Mouse (Mus musculus) left cerebral cortex, postnatal 36 days (tissue): ENCODE data around the gene Fntb. TPM values are rescaled to one million over a fixed set of nuclear protein-coding genes. Genes with fewer than 3 reads are reported as not detected.

Experiments used
- DNase-seq, 2 experiments: peaks; one replicate each; pipeline ENCODE4 v3.0.0; 2021 to 2022; ENCODE audit warnings: low spot score in 2 of 2, mixed read lengths in 1 of 2
- intact Hi-C: fragments of 180-260 bp; cut with DNase I; formaldehyde crosslinking; loops from one replicate; pipeline ENCODE4 v1.15.1; 2025
- total RNA-seq, 2 experiments: library from RNA; stranded (reverse); gene quantifications; 2 replicates each; pipeline ENCODE4 v1.2.3; 2021

Gene Fntb
- total RNA-seq, 2 experiments from 2014 or later: 25.8 to 27.5 TPM

GRCm38 (mm10) chr12:76901508-76902294 lies 136.3 kb downstream of the Fntb start:
- intact Hi-C loops: no loop called here
- no peak for DNase-seq

GRCm38 (mm10) chr12:76906278-76906677 lies 140.9 kb downstream of the Fntb start:
- DNase-seq: no peak
- intact Hi-C loops: no loop called here

- no peak for DNase-seq
- intact Hi-C loops: no loop called here
Measured at GRCm38 (mm10) chr12:76909218-76909617, 143.8 kb downstream of the Fntb start.

- intact Hi-C loops: no loop called here
- no peak for DNase-seq
Measured at GRCm38 (mm10) chr12:76910258-76910940, 145.0 kb downstream of the Fntb start.

- intact Hi-C loops: no loop called here
- DNase-seq: no peak
Measured at GRCm38 (mm10) chr12:76911171-76911726, 145.9 kb downstream of the Fntb start.

- no peak for DNase-seq
- intact Hi-C loops: no loop called here
Measured at GRCm38 (mm10) chr12:76912193-76912592, 146.8 kb downstream of the Fntb start.

GRCm38 (mm10) chr12:76916163-76916562 lies 150.8 kb downstream of the Fntb start:
- intact Hi-C loops: no loop called here
- DNase-seq: no peak

GRCm38 (mm10) chr12:76918113-76918512 lies 152.7 kb downstream of the Fntb start:
- no peak for DNase-seq
- intact Hi-C loops: no loop called here

- intact Hi-C loops: no loop called here
Measured at GRCm38 (mm10) chr12:76918855-76919254, 153.5 kb downstream of the Fntb start.

GRCm38 (mm10) chr12:76920398-76920797 lies 155.0 kb downstream of the Fntb start:
- no peak for DNase-seq
- intact Hi-C loops: no loop called here

More at GRCm38 (mm10) chr12:76918855-76919254, 153.5 kb downstream of the Fntb start:
- no peak for DNase-seq

GRCm38 (mm10) chr12:76920990-76921389 lies 155.6 kb downstream of the Fntb start:
- intact Hi-C loops: no loop called here
- DNase-seq: no peak

GRCm38 (mm10) chr12:76923118-76923517 lies 157.7 kb downstream of the Fntb start:
- DNase-seq: no peak
- intact Hi-C loops: no loop called here

- intact Hi-C loops: no loop called here
- no peak for DNase-seq
Measured at GRCm38 (mm10) chr12:76924904-76925604, 159.7 kb downstream of the Fntb start.

- intact Hi-C loops: no loop called here
- DNase-seq: no peak
Measured at GRCm38 (mm10) chr12:76926338-76926945, 161.1 kb downstream of the Fntb start.

GRCm38 (mm10) chr12:76927012-76927411 lies 161.6 kb downstream of the Fntb start:
- DNase-seq: no peak
- intact Hi-C loops: no loop called here

GRCm38 (mm10) chr12:76927539-76927938 lies 162.2 kb downstream of the Fntb start:
- DNase-seq: no peak
- intact Hi-C loops: no loop called here

GRCm38 (mm10) chr12:76930177-76930576 lies 164.8 kb downstream of the Fntb start:
- intact Hi-C loops: no loop called here
- DNase-seq: no peak

- intact Hi-C loops: no loop called here
- DNase-seq: no peak
Measured at GRCm38 (mm10) chr12:76931739-76932687, 166.6 kb downstream of the Fntb start.

- DNase-seq: no peak
- intact Hi-C loops: no loop called here
Measured at GRCm38 (mm10) chr12:76932688-76933060, 167.3 kb downstream of the Fntb start.
